Mouse (Mus musculus) gonadal fat pad, adult 2 months (tissue): ENCODE results near the gene Man1c1. TPM values are rescaled to one million over a fixed set of nuclear protein-coding genes. Genes with fewer than 3 reads are reported as not detected.

Source experiments
- DNase-seq: peaks from one replicate; pipeline ENCODE4 v3.0.0-alpha.2; 2012; ENCODE audit warnings: low read depth
- polyA plus RNA-seq: library from polyadenylated mRNA; depleted of rRNA; stranded (reverse); fragments of >200 nt; gene quantifications from 2 replicates; pipeline ENCODE4 v1.2.3, GENCODE M21; 2012

Man1c1 gene
- polyA plus RNA-seq, 1 experiment, result 5.7 TPM

DNA sequence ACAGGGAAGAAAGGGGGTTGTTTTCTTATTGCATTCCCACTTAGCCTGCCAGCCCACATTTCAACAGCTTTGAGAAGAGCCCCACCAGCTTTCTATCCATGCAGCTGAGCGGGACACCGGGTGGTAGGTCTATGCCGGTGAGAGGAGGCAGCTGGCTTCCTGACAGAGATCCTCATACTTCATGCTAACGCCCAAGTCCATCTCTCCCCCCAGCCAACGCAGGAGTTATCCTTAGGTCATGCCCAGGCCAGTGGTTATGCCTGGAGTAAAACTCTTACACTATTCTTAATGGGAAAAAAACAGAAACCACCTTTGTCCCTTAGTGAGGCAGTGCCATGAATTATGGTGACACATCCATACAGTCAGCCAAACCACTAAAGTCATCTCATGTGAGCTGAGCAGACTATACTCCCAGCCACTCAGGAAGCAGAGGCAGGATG, 66.0 kb downstream of the Man1c1 start:
- no peak for DNase-seq

DNA sequence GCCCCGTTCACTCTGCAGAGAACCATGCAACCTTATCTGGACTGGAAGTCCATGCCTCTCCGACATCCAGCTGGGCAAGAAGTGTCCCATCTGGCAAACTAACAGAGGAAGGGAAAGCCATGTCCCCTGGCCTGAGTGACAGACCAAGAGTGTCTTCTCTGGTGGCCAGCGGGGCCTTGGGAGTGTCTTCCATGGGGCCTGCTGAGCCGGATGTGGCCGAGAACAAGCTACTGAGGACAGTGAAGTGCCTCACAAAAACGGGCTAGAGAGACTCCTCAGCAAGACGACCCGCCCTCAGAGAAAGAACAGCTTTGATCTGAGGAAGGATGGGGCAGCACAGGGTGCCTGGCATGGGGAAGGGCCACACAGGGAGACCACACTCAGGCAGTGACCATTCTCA, 67.7 kb downstream of the Man1c1 start:
- DNase-seq, result no peak

- no peak for DNase-seq
Observed at GRCm38 (mm10) chr4:134634001-134634400, 70.1 kb downstream of the Man1c1 start.

DNA sequence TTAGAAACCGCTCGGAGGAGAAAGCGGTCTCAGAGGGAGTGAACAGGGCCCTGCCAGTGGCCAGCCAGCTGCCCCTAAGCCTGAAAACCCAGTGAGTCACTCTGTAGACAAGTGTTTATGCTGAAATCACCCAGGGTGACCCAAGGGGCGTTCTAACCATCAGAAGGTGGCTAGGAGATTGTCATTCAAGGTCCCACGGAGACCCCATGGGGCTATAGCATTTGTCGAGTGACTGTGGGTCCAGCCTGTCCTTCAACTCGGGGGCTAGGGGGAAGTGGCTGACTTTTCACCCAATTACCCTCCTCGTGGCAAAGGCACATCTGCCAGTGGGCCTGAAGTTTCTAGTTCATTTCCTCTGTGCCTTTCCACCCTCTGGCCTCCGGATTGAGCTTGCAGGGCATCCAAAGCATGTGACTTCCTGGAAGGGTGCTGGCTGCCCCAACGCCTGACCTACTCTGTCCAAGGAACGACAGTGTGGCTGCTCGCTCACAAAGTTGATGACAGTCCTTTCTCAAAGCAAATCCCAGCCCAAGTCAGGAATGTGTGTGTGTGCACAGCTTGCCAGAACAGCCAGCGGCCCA, 71.9 kb downstream of the Man1c1 start:
- no peak for DNase-seq

DNA sequence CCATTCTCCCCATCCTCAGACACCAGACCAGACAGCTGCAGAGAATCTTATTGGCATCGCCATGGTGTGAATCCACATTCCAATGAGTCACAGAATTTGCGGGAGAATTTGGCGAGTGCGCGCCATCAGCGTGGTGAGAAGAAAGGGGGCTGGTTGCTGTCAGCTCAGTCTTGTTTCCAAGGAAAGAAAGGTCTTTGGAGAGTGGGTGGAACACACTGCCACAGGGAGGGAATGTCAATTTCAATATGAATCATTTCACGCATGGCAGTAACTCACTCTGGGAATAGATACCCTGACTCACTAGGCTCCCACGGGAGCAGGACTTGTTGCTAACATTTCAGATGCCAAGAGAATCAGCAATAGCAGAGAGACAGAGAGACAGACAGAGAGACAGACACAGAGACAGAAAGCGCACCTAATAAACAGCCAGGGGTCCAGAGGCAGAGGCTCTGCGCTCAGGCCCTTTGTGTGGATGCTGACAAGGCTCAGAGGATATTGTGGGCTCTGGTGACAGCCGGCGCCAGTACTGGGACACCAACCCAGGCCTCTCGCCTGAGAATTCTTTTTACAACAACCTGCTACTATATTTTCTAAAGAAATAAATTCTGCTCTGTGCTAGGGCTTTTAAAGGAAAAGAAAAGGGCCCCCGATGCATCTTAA, 72.5 kb downstream of the Man1c1 start:
- DNase-seq, result no peak

- no peak for DNase-seq
Observed at GRCm38 (mm10) chr4:134628575-134629384, 75.3 kb downstream of the Man1c1 start.

DNA sequence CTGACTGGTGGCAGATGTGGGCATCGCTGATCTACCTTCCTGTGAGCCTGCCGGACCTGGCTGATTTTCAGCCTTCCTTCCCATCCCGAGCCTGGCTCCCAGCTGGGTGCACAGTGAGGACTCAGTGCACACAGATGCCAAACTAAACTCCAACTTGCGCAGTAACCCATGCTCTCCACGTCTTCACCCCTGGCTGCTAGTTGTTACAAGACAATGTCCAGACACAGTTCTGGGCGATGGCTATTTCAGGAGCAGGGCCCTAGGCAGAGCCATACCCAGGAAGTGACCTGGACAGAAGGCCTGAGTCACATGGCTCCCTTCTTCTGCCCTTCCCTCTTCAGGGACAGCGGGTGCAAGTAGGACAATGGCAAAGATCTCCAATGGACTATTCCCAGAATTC, 76.0 kb downstream of the Man1c1 start:
- DNase-seq, result no peak

- no peak for DNase-seq
Observed at GRCm38 (mm10) chr4:134626883-134627282, 77.2 kb downstream of the Man1c1 start.

- DNase-seq, result no peak
Observed at GRCm38 (mm10) chr4:134626350-134626749, 77.7 kb downstream of the Man1c1 start.

DNA sequence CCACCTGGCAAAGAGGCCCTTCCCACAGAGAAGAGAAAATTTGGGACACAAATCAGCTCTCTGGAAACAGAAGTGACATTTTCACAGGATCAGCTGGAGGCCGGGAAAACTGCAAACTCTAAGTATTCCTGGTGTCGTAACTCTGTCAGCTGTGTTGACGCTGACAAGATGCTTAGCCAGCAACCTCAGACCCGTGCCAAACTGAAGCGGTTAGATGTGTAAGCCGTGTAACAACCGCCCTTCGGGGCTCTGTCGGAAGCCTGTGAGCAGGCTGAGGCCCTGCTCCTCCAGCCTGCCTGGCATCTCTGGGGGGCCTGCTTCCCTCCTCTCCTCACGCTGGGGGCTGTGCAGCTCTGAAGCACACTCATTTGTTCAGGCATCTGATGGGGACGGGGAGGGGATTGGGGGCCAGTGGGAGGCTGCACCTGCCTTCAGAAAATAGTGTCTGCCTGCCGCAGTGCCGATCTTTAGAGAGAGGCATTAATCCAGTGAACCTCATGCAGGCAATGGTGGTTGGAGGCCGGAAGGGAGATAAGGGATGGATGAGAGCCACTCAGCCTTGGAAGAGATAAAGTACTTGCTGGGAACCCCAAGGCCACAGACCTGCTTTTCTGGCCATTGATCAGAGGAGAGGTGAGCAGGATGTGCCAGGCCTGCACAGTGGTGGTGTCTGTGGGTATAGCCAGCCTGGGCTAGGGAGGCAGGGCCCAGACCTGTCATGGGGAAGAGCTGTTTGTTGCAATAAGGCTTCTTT, 79.8 kb downstream of the Man1c1 start:
- DNase-seq, result no peak

DNA sequence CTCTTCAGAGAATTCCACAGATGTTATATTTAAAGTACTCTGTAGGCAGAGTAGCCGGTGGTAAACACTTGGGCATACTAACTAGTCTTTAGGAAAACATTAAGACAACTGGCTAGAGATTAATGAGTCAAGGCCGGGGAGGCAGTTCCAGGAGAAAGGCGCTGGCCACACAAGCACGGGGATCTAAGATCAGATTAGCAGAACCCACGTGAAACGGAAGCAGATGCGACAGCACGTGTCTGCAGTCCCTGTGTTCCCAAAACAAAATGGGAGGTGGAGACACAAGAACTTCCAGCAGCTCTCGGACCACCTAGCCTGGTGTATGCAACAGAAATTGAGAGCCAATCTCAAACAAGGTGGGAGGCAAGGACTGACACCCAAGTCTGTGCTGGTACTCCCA, 82.4 kb downstream of the Man1c1 start:
- no peak for DNase-seq

DNA sequence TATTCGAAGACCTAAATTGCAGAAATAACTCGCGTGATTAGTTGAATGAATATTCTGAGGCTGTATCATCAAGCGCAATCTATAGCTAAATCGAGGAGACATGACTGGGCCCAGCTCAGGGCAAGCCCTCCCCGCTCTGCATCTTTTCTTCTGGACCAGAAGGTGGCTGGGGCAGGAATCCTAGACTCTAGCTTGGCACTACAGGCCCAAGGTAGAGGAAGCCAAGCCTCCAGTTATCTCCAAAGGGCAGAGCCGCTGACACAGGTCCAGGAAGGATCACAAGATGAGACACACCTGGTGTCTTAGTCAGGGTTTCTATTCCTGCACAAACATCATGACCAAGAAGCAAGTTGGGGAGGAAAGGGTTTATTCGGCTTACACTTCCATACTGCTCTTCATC, 83.8 kb downstream of the Man1c1 start:
- DNase-seq, result no peak

- DNase-seq, result no peak
Observed at GRCm38 (mm10) chr4:134619489-134619870, 84.6 kb downstream of the Man1c1 start.

DNA sequence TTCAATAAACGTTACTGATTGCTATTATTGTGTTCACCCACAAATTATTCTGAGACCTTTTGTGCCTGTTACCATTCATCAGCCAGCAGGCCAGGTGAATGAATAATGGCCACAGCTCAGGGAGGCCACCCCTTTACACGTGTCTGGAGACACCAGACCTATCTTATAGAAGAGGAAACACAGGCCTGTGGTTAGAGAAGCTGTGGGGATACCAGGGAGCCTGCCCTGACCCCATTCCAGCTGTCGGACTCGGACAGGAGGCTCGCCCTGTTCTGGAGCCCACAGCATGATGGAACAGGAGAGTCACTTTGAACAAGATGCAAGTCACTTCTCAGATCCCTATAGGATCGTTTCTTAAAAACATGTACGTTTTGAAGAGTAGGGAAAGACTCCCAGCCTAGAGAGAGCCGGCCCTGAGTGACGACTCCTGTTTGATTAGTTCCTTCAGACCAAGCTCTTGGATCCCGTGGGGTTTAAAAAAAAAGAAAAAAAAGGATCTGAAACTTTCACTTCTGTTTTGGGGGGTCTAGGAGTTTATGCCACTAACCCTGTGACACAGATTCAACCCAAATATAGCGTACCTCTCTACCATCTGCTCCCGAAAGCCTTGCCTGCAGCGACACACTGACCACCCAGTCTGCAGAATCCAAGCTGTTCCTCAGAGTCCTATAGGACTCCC, 85.1 kb downstream of the Man1c1 start:
- no peak for DNase-seq

DNA sequence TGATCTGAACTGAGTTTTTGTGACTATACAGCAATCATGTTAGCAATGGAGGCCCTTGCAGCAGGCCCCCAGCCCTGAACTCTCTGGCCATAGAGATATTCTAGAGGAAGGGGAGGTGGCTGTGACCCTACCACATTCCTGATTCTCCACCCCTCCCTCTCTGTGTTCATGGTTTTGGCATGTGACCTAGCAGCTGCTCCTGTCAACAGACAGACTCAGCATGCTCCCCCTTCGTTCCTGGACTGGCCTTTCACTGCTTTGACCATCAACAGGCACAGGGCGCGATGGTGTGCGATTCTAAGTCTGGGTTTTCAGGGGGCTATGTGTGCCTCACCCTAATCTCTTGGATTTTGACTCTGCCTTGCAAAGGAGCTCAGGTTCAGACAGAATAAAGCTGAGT, 86.3 kb downstream of the Man1c1 start:
- no peak for DNase-seq

DNA sequence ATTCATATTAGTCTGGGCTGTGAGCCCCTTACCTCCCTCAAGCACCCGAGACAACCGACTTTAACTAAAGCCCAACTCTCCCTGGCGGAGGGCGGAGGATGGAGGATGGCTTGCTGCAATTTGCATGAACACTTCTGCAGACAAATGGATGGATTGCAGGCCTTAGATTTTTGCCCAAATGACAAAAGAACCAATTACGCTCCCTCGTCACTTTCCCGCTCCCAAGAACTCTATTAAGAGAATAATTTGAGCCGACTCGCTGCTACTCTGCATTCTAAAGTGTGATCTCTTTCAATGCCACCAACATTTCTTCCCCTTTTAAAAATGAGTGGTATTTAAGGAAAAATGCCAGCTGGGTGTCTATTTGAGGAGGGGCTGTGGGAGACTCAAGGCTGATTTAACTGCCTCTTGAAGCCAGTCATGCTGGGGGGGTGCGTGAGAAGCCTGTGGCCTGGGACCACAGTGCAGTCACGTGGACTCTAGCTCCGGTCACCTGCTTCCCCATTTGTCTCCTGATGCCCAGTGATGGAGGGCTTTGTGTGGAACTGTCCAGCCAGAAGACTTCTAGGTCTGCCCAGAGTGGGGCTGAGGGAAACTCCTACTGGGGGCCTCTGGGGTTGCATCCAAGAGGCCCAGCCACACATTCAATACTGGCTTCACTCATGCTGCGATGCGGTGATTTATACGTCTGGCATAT, 88.0 kb downstream of the Man1c1 start:
- no peak for DNase-seq

DNA sequence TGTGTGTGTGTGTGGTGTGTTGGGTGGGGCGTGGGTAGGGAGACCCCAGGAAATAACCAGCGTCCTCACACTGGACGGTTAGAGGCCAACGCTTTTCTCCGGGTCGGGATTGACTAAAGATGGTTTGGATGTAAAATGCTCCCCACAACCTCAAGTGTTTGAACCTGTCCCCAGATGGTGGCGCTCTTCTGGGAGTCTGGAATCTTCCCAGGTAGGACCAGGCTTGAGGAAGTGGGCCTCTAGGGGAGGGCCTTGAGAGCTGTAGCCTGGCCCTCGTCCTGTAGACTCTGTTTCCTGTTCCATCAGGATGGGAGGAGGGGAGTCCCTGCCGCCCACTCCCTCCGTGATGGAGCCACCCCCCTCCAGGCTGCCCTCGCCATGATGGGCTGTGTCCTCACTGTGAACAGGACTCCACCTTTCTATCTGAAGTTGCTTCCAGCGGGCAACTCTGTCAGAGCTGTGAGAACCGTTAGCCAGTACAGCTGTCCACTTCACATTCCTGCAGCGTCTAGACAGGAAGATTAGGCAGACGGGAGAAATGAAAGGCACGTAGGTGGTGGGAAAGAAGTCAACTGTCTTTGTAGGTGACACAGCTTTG, 91.9 kb downstream of the Man1c1 start:
- DNase-seq, result no peak

GRCm38 (mm10) chr4:134610616-134611015, 93.5 kb downstream of the Man1c1 start:
- DNase-seq, result no peak

DNA sequence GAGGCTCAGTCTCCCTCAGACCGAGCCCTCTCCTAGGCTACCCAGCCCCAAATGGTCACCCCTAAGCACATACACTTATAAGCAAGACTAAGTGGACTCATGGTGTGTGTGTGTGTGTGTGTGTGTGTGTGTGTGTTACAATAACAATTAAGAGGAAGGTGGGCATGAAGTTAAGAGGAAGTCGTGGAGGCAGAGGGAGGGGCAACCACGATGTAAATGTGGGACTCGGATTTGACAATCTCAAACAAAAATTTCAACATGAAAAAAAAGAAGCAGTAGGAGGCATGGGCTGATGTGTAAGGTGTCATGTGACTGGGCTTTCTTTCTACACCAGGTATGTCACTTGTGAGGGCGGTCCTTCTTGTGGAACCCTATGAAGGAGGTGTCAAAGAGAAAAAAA, 96.4 kb downstream of the Man1c1 start:
- no peak for DNase-seq

- no peak for DNase-seq
Observed at GRCm38 (mm10) chr4:134606054-134606453, 98.0 kb downstream of the Man1c1 start.

DNA sequence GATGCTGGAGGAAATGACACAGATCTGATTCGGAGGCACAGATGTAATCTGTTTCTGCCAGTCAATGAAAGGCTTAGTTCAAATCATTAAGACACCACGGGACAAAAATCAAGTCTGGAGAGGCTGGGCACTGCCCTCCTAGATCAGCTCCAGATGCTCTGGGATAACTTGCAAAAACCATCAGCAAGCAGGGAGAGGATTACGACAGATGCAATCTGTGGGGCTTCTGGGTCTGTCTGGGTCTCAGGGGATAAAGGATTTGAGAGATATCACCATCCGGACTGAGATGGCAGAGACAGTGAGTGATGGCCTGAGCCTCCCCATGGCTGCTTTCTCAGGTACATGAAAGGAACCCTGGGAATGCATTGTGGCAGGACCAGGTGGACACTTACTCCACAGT, 99.6 kb downstream of the Man1c1 start:
- DNase-seq, result no peak
